Mouse (Mus musculus) heart, embryonic 11.5 days (tissue): ENCODE measurements around the gene Foxi3. TPM values are rescaled to one million over a fixed set of nuclear protein-coding genes. Genes with fewer than 3 reads are reported as not detected.
A peak's percentile ranks its signal among the peaks of the same experiment; 100 is the strongest.

Source experiments
- ATAC-seq: fragments of 200-750 bp; cut with Nextera tagmentation; replicated peaks from 2 replicates; pipeline ENCODE4 v1.8.0; 2017; ENCODE audit warnings: moderate library complexity; ENCODE audit not compliant: insufficient number of reproducible peaks, low FRiP score, low TSS enrichment
- H3K27ac ChIP-seq: fragments of 300-500 bp; sonication (generic); 2 replicates; pipeline ENCODE4 v1.5.1; 2014; ENCODE audit warnings: mild to moderate bottlenecking, low read depth, low read length
- H3K27me3 ChIP-seq: fragments of 300-500 bp; sonication (generic); 2 replicates; pipeline ENCODE4 v1.6.1; 2014; ENCODE audit warnings: mild to moderate bottlenecking, low read length, mixed read lengths; ENCODE audit not compliant: control insufficient read depth, insufficient read depth
- H3K36me3 ChIP-seq: fragments of 300-500 bp; sonication (generic); 2 replicates; pipeline ENCODE4 v1.6.1; 2014; ENCODE audit warnings: mild to moderate bottlenecking, low read length, moderate library complexity, mixed read lengths; ENCODE audit not compliant: control insufficient read depth, insufficient read depth
- H3K4me1 ChIP-seq: fragments of 300-500 bp; sonication (generic); 2 replicates; pipeline ENCODE4 v1.6.1; 2014; ENCODE audit warnings: low read length; ENCODE audit not compliant: control insufficient read depth, insufficient read depth
- H3K4me2 ChIP-seq: fragments of 300-500 bp; sonication (generic); 2 replicates; pipeline ENCODE4 v1.6.1; 2014; ENCODE audit warnings: mild to moderate bottlenecking, moderate library complexity
- H3K4me3 ChIP-seq: fragments of 300-500 bp; sonication (generic); 2 replicates; pipeline ENCODE4 v1.5.1; 2014; ENCODE audit warnings: low read depth, low read length
- H3K9ac ChIP-seq: fragments of 300-500 bp; sonication (generic); 2 replicates; pipeline ENCODE4 v1.6.1; 2014; ENCODE audit warnings: mild to moderate bottlenecking, low read depth, low read length, moderate library complexity
- H3K9me3 ChIP-seq: fragments of 300-500 bp; sonication (generic); replicated peaks from 2 replicates; pipeline ENCODE4 v1.6.1; 2016; ENCODE audit warnings: low read length; ENCODE audit not compliant: control insufficient read depth
- WGBS: fragments of 180-500 bp; shearing (Covaris S2); extraction: QIAGEN DNeasy Blood & Tissue Kit; methylation state at CpG from one replicate; pipeline ENCODE4 v1.1.7; 2014; ENCODE audit not compliant: insufficient replicate concordance; 5-methylcytosine and 5-hydroxymethylcytosine counted together
- polyA plus RNA-seq: library from polyadenylated mRNA; unstranded; fragments of >200 nt; fragmentation: Nextera tagmentation; extraction: Ambion mirVana; gene quantifications from 2 replicates; pipeline ENCODE4 v1.2.1, GENCODE M21; 2014

Gene Foxi3
- not detected in 2 replicates for polyA plus RNA-seq

DNA sequence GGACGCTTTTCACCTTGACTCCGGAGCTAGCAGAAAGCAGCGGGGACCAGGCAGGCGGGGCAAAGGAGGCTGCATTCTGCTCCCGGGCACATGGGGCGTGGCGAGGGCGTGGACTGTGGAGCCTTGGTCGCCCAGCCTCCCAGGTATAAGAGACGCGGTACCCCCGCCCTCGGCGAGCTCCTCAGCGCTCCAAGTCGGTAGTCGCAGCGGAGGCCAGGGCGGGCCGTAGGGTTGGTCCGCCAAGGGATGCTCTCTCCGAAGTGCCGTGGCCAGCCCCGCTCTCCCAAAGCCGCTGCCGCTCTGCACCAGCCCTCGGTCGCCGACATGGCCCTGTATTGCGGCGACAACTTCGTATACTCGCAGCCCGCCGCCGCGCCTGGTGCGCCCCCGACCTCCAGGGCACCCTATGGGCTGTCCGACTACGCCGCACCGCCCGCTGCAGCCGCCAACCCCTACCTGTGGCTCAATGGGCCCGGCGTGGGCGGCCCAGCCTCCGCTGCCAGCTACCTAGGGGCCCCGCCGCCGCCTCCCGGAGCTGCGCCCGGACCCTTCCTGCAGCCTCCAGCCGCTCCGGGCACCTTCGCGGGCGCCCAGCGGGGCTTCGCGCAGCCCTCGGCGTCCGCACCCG is at the start of gene Foxi3:
Foxi3 (plus strand) TSS at position 247 of the 628 bp plus-strand sequence.
- peak within 1 kb of the TSS; percentile 28; the same call in 1 of the 2 replicates for H3K9ac ChIP-seq
- no peaks in the 10 kb centered on the region for H3K9me3 ChIP-seq
- no peaks in the 10 kb centered on the region for H3K36me3 ChIP-seq
- under 1% methylated on average over 64 of the region's 67 CpGs for WGBS
- H3K27me3 ChIP-seq, result peaks cover 73% of the 10 kb centered on the region
- peaks cover 3% of the 10 kb centered on the region; the same call in 1 of the 2 replicates for H3K4me1 ChIP-seq
- peak; percentile 52 for ATAC-seq
- H3K4me2 ChIP-seq, result peak within 1 kb of the TSS; percentile 93
- no peak within 1 kb of the TSS for H3K27ac ChIP-seq
- H3K4me3 ChIP-seq, result peak within 1 kb of the TSS; percentile 54

DNA sequence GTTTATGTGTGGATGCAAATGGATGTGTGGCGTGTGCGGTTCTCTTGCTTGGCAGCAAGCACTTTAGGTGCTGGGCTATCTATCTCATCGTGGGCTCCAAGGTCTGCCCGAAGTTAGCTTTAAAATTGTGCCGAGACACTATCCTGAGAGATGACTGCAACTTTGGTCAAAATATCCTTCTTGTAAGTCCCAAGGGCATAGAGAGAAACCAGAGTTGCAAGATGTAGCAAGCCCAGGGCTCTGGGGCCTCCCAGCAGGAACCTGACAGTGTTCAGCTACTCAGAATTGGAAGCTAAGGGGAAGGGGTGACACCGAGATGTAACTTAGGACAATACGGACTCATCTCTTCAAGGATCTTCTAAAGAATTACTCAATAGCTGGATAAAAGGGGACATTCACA is 46.8 kb upstream of the Foxi3 start:
- H3K9me3 ChIP-seq, result no peaks in the 10 kb centered on the region
- H3K36me3 ChIP-seq, result peaks cover 7% of the 10 kb centered on the region; the same call in 1 of the 2 replicates
- 79% methylated on average over 7 of the region's 7 CpGs for WGBS
- peaks cover 2% of the 10 kb centered on the region; the same call in 1 of the 2 replicates for H3K27me3 ChIP-seq
- no peak overlapping the region for H3K4me3 ChIP-seq
- H3K27ac ChIP-seq, result no peak overlapping the region
- H3K9ac ChIP-seq, result no peak overlapping the region
- ATAC-seq, result no peak
- H3K4me2 ChIP-seq, result no peak overlapping the region
- H3K4me1 ChIP-seq, result no peaks in the 10 kb centered on the region

DNA sequence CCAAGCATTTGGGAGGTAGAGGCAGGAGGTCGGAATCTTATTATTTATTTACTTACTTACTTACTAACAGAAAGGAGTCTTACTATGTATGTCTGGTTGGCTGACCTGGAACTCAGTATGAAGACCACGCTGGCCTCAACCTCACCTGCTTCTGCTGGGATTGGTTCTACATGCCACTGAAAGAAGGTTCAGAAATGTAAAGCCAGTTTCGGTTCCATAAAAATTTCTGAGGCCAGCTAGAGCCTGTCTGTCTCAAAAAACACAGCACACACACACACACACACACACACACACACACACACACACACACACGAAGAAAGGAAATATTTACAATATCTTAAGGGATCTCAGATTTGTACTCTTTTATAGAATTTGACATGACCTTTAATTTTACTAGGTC is 46.0 kb upstream of the Foxi3 start:
- Histone ChIP-seq H3K27ac (no peak overlapping the region), H3K36me3 (peaks cover 7% of the 10 kb centered on the region; the same call in 1 of the 2 replicates), H3K27me3 (peaks cover 2% of the 10 kb centered on the region; the same call in 1 of the 2 replicates), H3K4me2 (no peak overlapping the region), H3K4me1 (no peaks in the 10 kb centered on the region), H3K9ac (no peak overlapping the region), H3K4me3 (no peak overlapping the region), H3K9me3 (no peaks in the 10 kb centered on the region)
- WGBS, result 67% methylated on average over 4 of the region's 4 CpGs
- no peak for ATAC-seq

DNA sequence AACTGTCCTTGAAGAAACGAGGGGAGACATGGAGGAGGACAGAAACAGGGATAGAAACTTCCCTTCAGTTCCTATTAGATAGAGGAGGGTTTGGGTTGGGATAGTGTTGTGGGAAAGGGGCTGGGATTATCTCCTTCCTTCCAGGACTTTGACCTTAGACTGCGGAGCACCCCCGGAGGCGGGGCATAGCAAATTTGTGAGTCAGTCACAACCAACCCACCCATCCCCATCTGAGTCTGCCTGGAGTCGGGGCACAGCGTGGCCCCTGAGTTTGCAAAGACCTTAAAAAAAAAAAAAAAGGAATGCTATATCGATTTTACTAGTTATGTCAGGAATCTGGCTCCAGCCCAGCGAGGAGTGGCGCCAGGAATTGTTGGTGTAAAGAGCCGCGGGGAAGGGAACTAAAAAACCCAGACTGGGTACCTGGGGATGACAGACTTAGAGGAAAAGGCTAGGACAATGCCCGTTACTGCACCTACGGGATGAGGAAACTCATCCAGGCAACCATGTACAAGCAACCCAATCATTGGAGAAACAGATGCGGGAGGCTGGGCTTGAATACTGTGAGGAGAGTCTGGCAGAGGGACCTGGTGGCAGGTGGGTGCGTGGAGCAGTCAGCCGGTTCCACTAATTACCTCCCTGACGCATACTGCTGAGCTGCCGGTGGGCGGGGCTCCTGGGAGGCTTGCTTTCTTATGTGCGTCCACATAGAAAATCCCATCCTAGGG is 44.5 kb upstream of the Foxi3 start:
- ATAC-seq, result no peak
- H3K4me2 ChIP-seq, result peak overlapping the region; percentile 45
- no peak overlapping the region for H3K9ac ChIP-seq
- no peaks in the 10 kb centered on the region for H3K4me1 ChIP-seq
- peaks cover 2% of the 10 kb centered on the region; the same call in 1 of the 2 replicates for H3K27me3 ChIP-seq
- no peak overlapping the region for H3K27ac ChIP-seq
- no peak overlapping the region for H3K4me3 ChIP-seq
- H3K36me3 ChIP-seq, result no peaks in the 10 kb centered on the region
- WGBS, result 8% methylated on average over 20 of the region's 20 CpGs
- H3K9me3 ChIP-seq, result no peaks in the 10 kb centered on the region

DNA sequence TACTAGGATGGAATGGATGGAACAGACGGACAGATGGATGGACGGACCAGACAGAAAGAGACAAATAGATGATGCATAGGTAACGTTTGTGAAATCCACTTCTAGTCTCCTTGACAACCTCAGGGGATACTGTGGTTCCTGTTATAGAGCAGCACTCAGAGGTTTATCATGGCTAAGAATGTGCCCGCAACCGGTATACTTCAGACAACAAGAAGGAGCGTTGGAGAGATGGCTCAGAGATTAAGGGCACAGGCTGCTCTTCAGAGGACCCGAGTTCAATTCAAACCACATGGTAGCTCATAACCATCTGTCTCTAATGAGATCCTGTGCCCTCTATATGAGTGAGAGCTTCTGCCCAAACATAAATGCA is 44.0 kb upstream of the Foxi3 start:
- Histone ChIP-seq H3K4me2 (peak overlapping the region; percentile 45), H3K27me3 (peaks cover 2% of the 10 kb centered on the region; the same call in 1 of the 2 replicates), H3K9me3 (no peaks in the 10 kb centered on the region), H3K4me3 (no peak overlapping the region), H3K27ac (no peak overlapping the region), H3K4me1 (no peaks in the 10 kb centered on the region), H3K9ac (no peak overlapping the region), H3K36me3 (no peaks in the 10 kb centered on the region)
- WGBS, result 69% methylated on average over 7 of the region's 7 CpGs
- no peak for ATAC-seq

DNA sequence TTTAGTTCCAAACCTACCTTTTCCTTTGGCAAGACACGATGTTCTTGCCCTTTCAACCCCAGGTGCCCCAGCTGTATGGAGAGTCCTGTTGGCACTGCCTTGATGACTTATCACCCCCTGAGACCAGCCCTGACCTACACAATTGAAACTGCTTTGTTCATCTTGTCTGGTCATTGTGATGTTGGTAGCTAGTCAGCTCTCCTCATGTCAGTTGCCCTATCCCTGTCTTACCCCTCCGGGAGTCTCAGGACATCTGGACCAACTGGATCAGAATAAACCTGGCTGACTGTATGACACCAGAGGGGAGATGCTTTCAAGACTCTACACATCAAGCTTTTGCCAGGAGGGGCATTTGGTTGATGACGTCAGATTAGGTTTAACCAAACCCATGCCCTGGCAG is 37.5 kb upstream of the Foxi3 start, which contains the start of gene Tex37:
Tex37 (minus strand) TSS at position 101 of the 400 bp plus-strand sequence.
- Histone ChIP-seq H3K4me3 (no peak within 1 kb of the TSS), H3K27me3 (peaks cover 11% of the 10 kb centered on the region), H3K4me1 (no peaks in the 10 kb centered on the region; the same call in 1 of the 2 replicates), H3K36me3 (no peaks in the 10 kb centered on the region), H3K4me2 (no peak within 1 kb of the TSS), H3K9ac (no peak within 1 kb of the TSS), H3K27ac (no peak within 1 kb of the TSS), H3K9me3 (no peaks in the 10 kb centered on the region)
- ATAC-seq, result no peak
- 79% methylated on average over 3 of the region's 3 CpGs for WGBS

DNA sequence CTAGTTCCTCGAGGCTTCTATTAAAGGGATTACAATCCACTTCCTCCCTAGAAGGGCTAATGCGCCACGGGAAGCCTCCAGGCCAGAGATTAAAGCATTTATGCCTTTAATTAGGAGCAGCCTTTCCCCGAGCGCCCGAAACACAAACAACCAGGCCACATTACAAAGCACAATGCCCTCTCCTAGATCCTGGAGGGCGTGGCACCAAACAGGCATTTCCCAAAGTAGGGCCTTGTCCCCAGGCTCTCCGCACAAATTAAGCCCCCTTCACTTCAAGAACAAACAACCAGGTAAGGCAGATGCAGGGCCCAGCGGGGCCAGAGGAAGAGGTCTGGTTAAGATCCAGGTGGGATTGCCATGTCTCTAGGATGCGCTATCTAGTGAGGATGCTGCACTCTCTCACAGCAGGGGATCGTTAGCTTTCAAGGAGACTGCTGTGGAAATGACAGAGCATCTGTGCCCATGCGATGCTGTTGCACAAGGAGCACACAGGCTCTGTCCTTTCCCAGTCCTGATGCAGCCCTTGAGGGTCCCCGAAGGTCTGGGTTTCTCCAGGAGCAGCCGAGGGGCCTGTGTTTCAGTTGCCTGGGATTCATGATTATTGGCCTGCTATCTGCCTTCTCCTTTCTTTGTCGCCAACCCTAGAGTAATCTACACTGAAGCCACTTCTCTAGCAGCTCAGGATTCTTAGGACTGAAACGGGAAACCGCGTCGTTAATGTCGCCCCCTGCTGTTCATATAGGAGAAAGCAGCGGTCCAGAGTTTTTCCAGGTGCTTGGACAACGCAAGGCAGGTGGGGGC is 34.9 kb upstream of the Foxi3 start:
- Histone ChIP-seq H3K27ac (no peak overlapping the region), H3K9ac (peak overlapping the region; percentile 24; the same call in 1 of the 2 replicates)
- no peak for ATAC-seq

DNA sequence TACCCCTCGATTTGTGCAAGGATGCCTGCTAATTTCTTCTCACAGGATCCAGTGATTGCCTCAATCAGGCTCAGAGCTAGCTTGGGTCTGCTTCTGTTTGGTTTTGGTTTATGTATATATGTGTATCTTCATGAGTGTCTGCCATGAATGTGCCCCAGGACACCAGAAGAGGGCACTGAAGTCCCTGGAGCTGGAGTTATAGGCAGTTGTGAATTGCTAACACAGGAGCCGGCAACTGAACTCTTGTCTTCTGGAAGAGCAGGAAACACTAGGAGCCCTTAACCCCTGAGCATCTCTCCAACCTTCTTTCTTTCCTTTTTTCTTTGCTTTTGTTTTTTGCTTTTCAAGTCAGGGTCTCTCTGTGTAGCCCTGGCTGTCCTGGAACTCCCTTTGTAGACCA is 24.5 kb upstream of the Foxi3 start:
- Histone ChIP-seq H3K27me3 (no peaks in the 10 kb centered on the region), H3K4me2 (no peak overlapping the region), H3K4me1 (no peaks in the 10 kb centered on the region), H3K27ac (no peak overlapping the region), H3K36me3 (no peaks in the 10 kb centered on the region), H3K4me3 (no peak overlapping the region), H3K9me3 (no peaks in the 10 kb centered on the region), H3K9ac (no peak overlapping the region)
- ATAC-seq, result no peak
- 83% methylated on average over 2 of the region's 2 CpGs for WGBS

More for the DNA sequence above, 34.9 kb upstream of the Foxi3 start:
- H3K27me3 ChIP-seq, result peaks cover 11% of the 10 kb centered on the region
- peak overlapping the region; percentile 26; the same call in 1 of the 2 replicates for H3K4me3 ChIP-seq
- 6% methylated on average over 22 of the region's 22 CpGs for WGBS
- H3K4me1 ChIP-seq, result no peaks in the 10 kb centered on the region; the same call in 1 of the 2 replicates
- no peaks in the 10 kb centered on the region for H3K9me3 ChIP-seq
- H3K4me2 ChIP-seq, result peak overlapping the region; percentile 59
- no peaks in the 10 kb centered on the region for H3K36me3 ChIP-seq
